Mouse (Mus musculus) adrenal gland, postnatal 0 days (tissue): Measurements from ENCODE around the gene Ptprt. TPM values are rescaled to one million over a fixed set of nuclear protein-coding genes. Genes with fewer than 3 reads are reported as not detected.

Experiments
- polyA plus RNA-seq: library from polyadenylated mRNA; unstranded; fragments of >200 nt; fragmentation: Nextera tagmentation; extraction: Ambion mirVana; gene quantifications from 2 replicates; pipeline ENCODE4 v1.2.1, GENCODE M21; 2015

The Ptprt gene
- 1.7 and 2.6 TPM in 2 replicates for polyA plus RNA-seq

GRCm38 (mm10) chr2:162660941-162661386, at the start of gene Ptprt:
Gene Ptprt, minus strand, starts transcription at chr2:162661147.

